Mouse (Mus musculus): ENCODE measurements at regions not wholly inside any gene's neighbourhood (a gene's known extent, or its start where the extent isn't known, plus 50 kb on each side); places are given as distances from the start of the nearest gene placed in this dataset.
A peak's percentile ranks its signal among the peaks of the same experiment; 100 is the strongest.

- DNase-seq = no peak
Measured at GRCm38 (mm10) chr9:61756224-61756800, 158.0 kb downstream of the Rplp1 start.

- DNase-seq = no peak
Measured at GRCm38 (mm10) chr9:61755311-61755710, 159.0 kb downstream of the Rplp1 start.

GRCm38 (mm10) chr9:61753795-61754194, 160.5 kb downstream of the Rplp1 start:
- peak in 1 of 2 experiments; percentile 28 for DNase-seq

GRCm38 (mm10) chr9:61749201-61749600, 165.1 kb downstream of the Rplp1 start:
- no peak for DNase-seq

- DNase-seq = peak in 1 of 2 experiments; percentile 50
Measured at GRCm38 (mm10) chr9:61748416-61748815, 165.9 kb downstream of the Rplp1 start.

GRCm38 (mm10) chr9:61746401-61746800, 167.9 kb downstream of the Rplp1 start:
- peak; percentile 49 to 70 for DNase-seq

GRCm38 (mm10) chr9:61745301-61745801, 169.0 kb downstream of the Rplp1 start:
- peak; percentile 59 to 76 for DNase-seq

GRCm38 (mm10) chr9:61733540-61733939, 180.8 kb downstream of the Rplp1 start:
- no peak for DNase-seq

GRCm38 (mm10) chr9:61732747-61733146, 181.6 kb downstream of the Rplp1 start:
- DNase-seq = no peak

GRCm38 (mm10) chr9:61728115-61728514, 186.2 kb downstream of the Rplp1 start:
- no peak for DNase-seq

- DNase-seq = no peak
Measured at GRCm38 (mm10) chr9:61727651-61728050, 186.7 kb downstream of the Rplp1 start.

- no peak for DNase-seq
Measured at GRCm38 (mm10) chr9:61724070-61724469, 190.3 kb downstream of the Rplp1 start.

GRCm38 (mm10) chr9:61723021-61723581, 191.2 kb downstream of the Rplp1 start:
- DNase-seq = no peak

- DNase-seq = no peak
Measured at GRCm38 (mm10) chr9:61721851-61722250, 192.5 kb downstream of the Rplp1 start.

GRCm38 (mm10) chr9:61721071-61721470, 193.3 kb downstream of the Rplp1 start:
- DNase-seq = peak; percentile 49 to 54

- peak; percentile 41 to 51 for DNase-seq
Measured at GRCm38 (mm10) chr9:61720206-61720605, 194.1 kb downstream of the Rplp1 start.

GRCm38 (mm10) chr9:61716751-61717150, 197.6 kb downstream of the Rplp1 start:
- no peak for DNase-seq

- DNase-seq = peak in 1 of 2 experiments; percentile 32
Measured at GRCm38 (mm10) chr9:61714331-61715035, 199.9 kb downstream of the Rplp1 start.

GRCm38 (mm10) chr9:61713806-61714205, 200.5 kb downstream of the Rplp1 start:
- DNase-seq = no peak

GRCm38 (mm10) chr9:61711296-61711695, 203.0 kb downstream of the Rplp1 start:
- DNase-seq = no peak

- no peak for DNase-seq
Measured at GRCm38 (mm10) chr9:61707875-61708274, 206.5 kb downstream of the Rplp1 start.

- peak in 1 of 2 experiments; percentile 38 for DNase-seq
Measured at GRCm38 (mm10) chr9:61707296-61707695, 207.0 kb downstream of the Rplp1 start.

GRCm38 (mm10) chr9:61706263-61706755, 208.0 kb downstream of the Rplp1 start:
- no peak for DNase-seq

Data from cerebellum, postnatal 10 days (tissue).